Mouse (Mus musculus): Measurements from ENCODE around the gene Dner.

Gene Dner

GRCm38 (mm10) chr1:84695517-84696411 is at the start of gene Dner:
TSS of gene Dner (minus strand) at chr1:84696221.
- DNase-seq (ENCODE audit: low read depth), result peak; percentile 43

- peak; percentile 51 for DNase-seq (ENCODE audit: low read depth)
These were observed 46.1 kb upstream of the Dner start for GRCm38 (mm10) chr1:84742156-84742555.

GRCm38 (mm10) chr1:84740080-84740479 is 44.1 kb upstream of the Dner start:
- no peak for DNase-seq (ENCODE audit: low read depth)

GRCm38 (mm10) chr1:84737097-84737496 is 41.1 kb upstream of the Dner start:
- DNase-seq (ENCODE audit: low read depth), result no peak

- peak; percentile 72 for DNase-seq (ENCODE audit: low read depth)
These were observed 37.8 kb upstream of the Dner start for GRCm38 (mm10) chr1:84733799-84734198.

- DNase-seq (ENCODE audit: low read depth), result no peak
These were observed 35.7 kb upstream of the Dner start for GRCm38 (mm10) chr1:84731763-84732162.

GRCm38 (mm10) chr1:84722841-84723240 is 26.8 kb upstream of the Dner start:
- no peak for DNase-seq (ENCODE audit: low read depth)

- DNase-seq (ENCODE audit: low read depth), result no peak
These were observed 26.4 kb upstream of the Dner start for GRCm38 (mm10) chr1:84722371-84722770.

GRCm38 (mm10) chr1:84721942-84722341 is 25.9 kb upstream of the Dner start:
- DNase-seq (ENCODE audit: low read depth), result no peak

GRCm38 (mm10) chr1:84709810-84710785 is 14.1 kb upstream of the Dner start:
- peak; percentile 44 for DNase-seq (ENCODE audit: low read depth)

- no peak for DNase-seq (ENCODE audit: low read depth)
These were observed 13.4 kb upstream of the Dner start for GRCm38 (mm10) chr1:84709406-84709805.

- no peak for DNase-seq (ENCODE audit: low read depth)
These were observed 4.2 kb upstream of the Dner start for GRCm38 (mm10) chr1:84700254-84700653.

- DNase-seq (ENCODE audit: low read depth), result peak; percentile 67
These were observed 1.1 kb upstream of the Dner start for GRCm38 (mm10) chr1:84697136-84697535.

GRCm38 (mm10) chr1:84694688-84695474 is 1.1 kb downstream of the Dner start:
- DNase-seq (ENCODE audit: low read depth), result no peak

GRCm38 (mm10) chr1:84677910-84678309 is 18.1 kb downstream of the Dner start:
- DNase-seq (ENCODE audit: low read depth), result no peak

GRCm38 (mm10) chr1:84668100-84668846 is 27.7 kb downstream of the Dner start:
- no peak for DNase-seq (ENCODE audit: low read depth)

GRCm38 (mm10) chr1:84667660-84668059 is 28.4 kb downstream of the Dner start:
- DNase-seq (ENCODE audit: low read depth), result no peak

GRCm38 (mm10) chr1:84664377-84665118 is 31.5 kb downstream of the Dner start:
- no peak for DNase-seq (ENCODE audit: low read depth)

- DNase-seq (ENCODE audit: low read depth), result no peak
These were observed 49.2 kb downstream of the Dner start for GRCm38 (mm10) chr1:84646781-84647180.

- DNase-seq (ENCODE audit: low read depth), result no peak
These were observed 55.6 kb downstream of the Dner start for GRCm38 (mm10) chr1:84640463-84640862.

Measured in induced T-regulatory cell, adult 2 months (primary cell).